Mouse (Mus musculus) left cerebral cortex, adult 18-20 months (tissue): ENCODE results near the gene Cecr2. TPM values are rescaled to one million over a fixed set of nuclear protein-coding genes. Genes with fewer than 3 reads are reported as not detected.

Experiments
- DNase-seq, 2 experiments: peaks; one replicate each; pipeline ENCODE4 v3.0.0; 2021 to 2022; ENCODE audit warnings: low spot score in 2 of 2, mixed read lengths in 1 of 2
- microRNA-seq, 2 experiments: library from miRNA; unstranded; fragments of <30 nt; microRNA quantifications; one replicate each; pipeline ENCODE4 v1.2.0; 2021
- total RNA-seq, 2 experiments: library from RNA; stranded (reverse); gene quantifications; 2 replicates each; pipeline ENCODE4 v1.2.3; 2021

Gene Cecr2
- total RNA-seq, 2 experiments from 2014 or later = 2.7 to 3.9 TPM

DNA sequence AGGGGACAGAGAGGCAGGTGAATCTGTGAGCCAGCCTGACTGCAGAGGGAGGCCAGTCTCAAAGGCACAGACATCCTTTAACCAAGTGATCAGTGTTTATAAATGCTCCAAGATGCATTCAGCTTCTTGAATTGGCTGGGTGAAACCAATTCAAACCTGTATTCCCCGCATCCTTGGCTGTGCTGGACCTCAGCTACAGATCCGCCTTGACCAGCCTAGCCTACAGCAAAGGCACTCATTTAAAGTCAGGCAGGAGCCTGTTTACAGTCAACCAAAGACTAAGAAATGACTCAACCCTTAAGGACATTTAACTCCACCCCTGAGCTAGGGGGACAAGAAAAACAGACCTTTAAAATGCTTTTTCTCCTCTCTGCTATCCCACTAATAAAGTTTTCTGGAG, 153.1 kb downstream of the Cecr2 start:
- no peak for DNase-seq

DNA sequence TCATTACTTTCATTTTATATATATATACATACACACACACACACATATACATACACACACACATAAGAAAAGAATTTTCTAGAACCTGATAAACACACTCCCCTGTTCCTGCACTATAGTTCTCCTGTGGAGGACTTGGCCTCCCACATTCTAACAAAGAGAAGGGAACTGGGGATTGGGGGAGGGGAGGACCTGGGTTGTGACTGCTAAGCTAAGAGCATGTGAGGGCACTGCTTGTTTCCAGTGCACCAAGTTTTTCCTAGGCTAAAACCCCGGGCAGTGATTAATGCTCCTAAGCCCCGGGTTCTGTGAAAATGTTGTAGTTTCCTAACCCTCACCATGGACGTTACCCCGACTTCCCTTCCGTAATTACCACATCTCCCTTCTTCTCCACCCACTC, 154.0 kb downstream of the Cecr2 start:
- DNase-seq = no peak

Small RNA genes lying within 50 kb of the gene (microRNA-seq; reads per million reads assigned to microRNA genes)
- gene Gm25193 = 0 reads per million in 2 experiments

Other genes with a start within 250 kb of the Cecr2 start
- 10 to 100 TPM; 18.2 to 19.6 TPM for gene Il17ra, start 203.1 kb upstream of the Cecr2 start, total RNA-seq
- 10 to 100 TPM; 56.6 to 57.9 TPM for gene Tmem121b, start 172.6 kb upstream of the Cecr2 start, total RNA-seq
- gene Hdhd5, start 135.1 kb upstream of the Cecr2 start, total RNA-seq = 10 to 100 TPM; 32.3 to 35.3 TPM
- gene Slc25a18, start 107.2 kb downstream of the Cecr2 start, total RNA-seq = 10 to 100 TPM; 67.2 to 68.6 TPM
- 100 to 1,000 TPM; 559 to 571 TPM for gene Atp6v1e1, start 156.4 kb downstream of the Cecr2 start, total RNA-seq
- gene Bcl2l13, start 169.8 kb downstream of the Cecr2 start, total RNA-seq = 10 to 100 TPM; 43.3 to 48.1 TPM